Mouse (Mus musculus) intestine, embryonic 14.5 days (tissue): ENCODE data around the gene Rab2b. TPM values are rescaled to one million over a fixed set of nuclear protein-coding genes. Genes with fewer than 3 reads are reported as not detected.

Source experiments
- ATAC-seq: fragments of 200-750 bp; cut with Nextera tagmentation; replicated peaks from 2 replicates; pipeline ENCODE4 v1.8.0; 2017; ENCODE audit warnings: low read depth, moderate number of reproducible peaks, moderate TSS enrichment, moderate library complexity; ENCODE audit not compliant: low FRiP score, low TSS enrichment
- DNase-seq: peaks from one replicate; pipeline ENCODE4 v3.0.0-alpha.2; 2018; ENCODE audit warnings: low spot score
- H3K27ac ChIP-seq: fragments of 300-500 bp; sonication (generic); 2 replicates; pipeline ENCODE4 v1.5.1; 2014; ENCODE audit warnings: low read depth, mild to moderate bottlenecking, control low read depth
- H3K27me3 ChIP-seq: fragments of 300-500 bp; sonication (generic); replicated peaks from 2 replicates; pipeline ENCODE4 v1.6.1; 2014; ENCODE audit warnings: low read length, control low read depth; ENCODE audit not compliant: control insufficient read depth, insufficient read depth
- H3K36me3 ChIP-seq: fragments of 300-500 bp; sonication (generic); 2 replicates; pipeline ENCODE4 v1.6.1; 2014; ENCODE audit warnings: low read length, control low read depth; ENCODE audit not compliant: control insufficient read depth, insufficient read depth
- H3K4me1 ChIP-seq: fragments of 300-500 bp; sonication (generic); replicated peaks from 2 replicates; pipeline ENCODE4 v1.6.1; 2014; ENCODE audit warnings: low read length, control low read depth, mixed read lengths; ENCODE audit not compliant: control insufficient read depth, insufficient read depth
- H3K4me2 ChIP-seq: fragments of 300-500 bp; sonication (generic); 2 replicates; pipeline ENCODE4 v1.6.1; 2014; ENCODE audit warnings: low read length
- H3K4me3 ChIP-seq: fragments of 300-500 bp; sonication (generic); 2 replicates; pipeline ENCODE4 v1.5.1; 2014; ENCODE audit warnings: low read depth, low read length, control low read depth, mixed read lengths
- H3K9ac ChIP-seq: fragments of 300-500 bp; sonication (generic); 2 replicates; pipeline ENCODE4 v1.6.1; 2014; ENCODE audit warnings: mild to moderate bottlenecking, low read length
- H3K9me3 ChIP-seq: fragments of 300-500 bp; sonication (generic); 2 replicates; pipeline ENCODE4 v1.6.1; 2016; ENCODE audit warnings: low read length, control low read depth; ENCODE audit not compliant: control insufficient read depth
- WGBS: fragments of 180-500 bp; shearing (Covaris S2); extraction: QIAGEN DNeasy Blood & Tissue Kit; methylation state at CpG from one replicate; pipeline ENCODE4 v1.1.7; 2014; 5-methylcytosine and 5-hydroxymethylcytosine counted together
- polyA plus RNA-seq: library from polyadenylated mRNA; unstranded; fragments of >200 nt; fragmentation: Nextera tagmentation; extraction: Ambion mirVana; gene quantifications from 2 replicates; pipeline ENCODE4 v1.2.1, GENCODE M21; 2014

Gene Rab2b
- 21.0 and 22.1 TPM in 2 replicates for polyA plus RNA-seq

- H3K27me3 ChIP-seq: no peaks in the 10 kb centered on the region
- peaks cover 5% of the 10 kb centered on the region for H3K36me3 ChIP-seq
- H3K4me1 ChIP-seq: peaks cover 7% of the 10 kb centered on the region
- peak; percentile 99 for DNase-seq
- H3K9me3 ChIP-seq: no peaks in the 10 kb centered on the region
- H3K9ac ChIP-seq: peak within 1 kb of the TSS; percentile 85
- peak within 1 kb of the TSS; percentile 88 for H3K4me3 ChIP-seq
- peak within 1 kb of the TSS; percentile 71 for H3K4me2 ChIP-seq
- H3K27ac ChIP-seq: peak within 1 kb of the TSS; percentile 83
- WGBS: under 1% methylated on average over 66 of the region's 66 CpGs
- peak; percentile 99 for ATAC-seq
Observed at GRCm38 (mm10) chr14:52278932-52279746, at the start of gene Rab2b, which contains the start of gene Tox4. TSS of gene Rab2b (minus strand) at chr14:52279545. TSS of gene Tox4 (plus strand) at chr14:52279146.

GRCm38 (mm10) chr14:52327910-52328812 is 48.8 kb upstream of the Rab2b start, which contains the start of gene Sall2:
TSS of gene Sall2 (minus strand) at chr14:52328762.
- H3K27ac ChIP-seq: no peak within 1 kb of the TSS
- H3K27me3 ChIP-seq: peaks cover 47% of the 10 kb centered on the region
- under 1% methylated on average over 26 of the region's 26 CpGs for WGBS
- H3K9me3 ChIP-seq: no peaks in the 10 kb centered on the region
- ATAC-seq (no peak), DNase-seq (peak; percentile 66)
- H3K4me1 ChIP-seq: no peaks in the 10 kb centered on the region
- H3K36me3 ChIP-seq: no peaks in the 10 kb centered on the region
- peak within 1 kb of the TSS; percentile 60 for H3K4me2 ChIP-seq
- no peak within 1 kb of the TSS; the same call in 1 of the 2 replicates for H3K9ac ChIP-seq
- H3K4me3 ChIP-seq: peak within 1 kb of the TSS; percentile 31

- no peaks in the 10 kb centered on the region for H3K9me3 ChIP-seq
- peak overlapping the region; percentile 31 for H3K4me3 ChIP-seq
- H3K36me3 ChIP-seq: no peaks in the 10 kb centered on the region
- H3K27me3 ChIP-seq: peaks cover 47% of the 10 kb centered on the region
- H3K4me1 ChIP-seq: no peaks in the 10 kb centered on the region
- ATAC-seq (no peak), DNase-seq (no peak)
- no peak overlapping the region for H3K27ac ChIP-seq
- H3K9ac ChIP-seq: no peak overlapping the region; the same call in 1 of the 2 replicates
- peak overlapping the region; percentile 60 for H3K4me2 ChIP-seq
- 2% methylated on average over 14 of the region's 14 CpGs for WGBS
Observed at GRCm38 (mm10) chr14:52327375-52327901, 48.1 kb upstream of the Rab2b start.

- Histone ChIP-seq H3K27me3 (peaks cover 39% of the 10 kb centered on the region), H3K27ac (no peak overlapping the region), H3K4me1 (no peaks in the 10 kb centered on the region), H3K9me3 (no peaks in the 10 kb centered on the region), H3K9ac (no peak overlapping the region), H3K4me3 (no peak overlapping the region), H3K36me3 (no peaks in the 10 kb centered on the region), H3K4me2 (no peak overlapping the region)
- ATAC-seq: no peak
- 14% methylated on average over 4 of the region's 4 CpGs for WGBS
- no peak for DNase-seq
Observed at GRCm38 (mm10) chr14:52325890-52326289, 46.5 kb upstream of the Rab2b start.

GRCm38 (mm10) chr14:52319361-52319760 is 40.0 kb upstream of the Rab2b start:
- Histone ChIP-seq H3K9me3 (no peaks in the 10 kb centered on the region), H3K36me3 (peaks cover 2% of the 10 kb centered on the region), H3K9ac (no peak overlapping the region), H3K27ac (no peak overlapping the region), H3K4me3 (no peak overlapping the region), H3K4me1 (peaks cover 7% of the 10 kb centered on the region; the same call in 1 of the 2 replicates), H3K4me2 (no peak overlapping the region), H3K27me3 (0 out of 2 replicates have a peak, but pooled peaks cover 3% of the 10 kb centered on the region)
- ATAC-seq (no peak), DNase-seq (no peak)
- 60% methylated on average over 6 of the region's 6 CpGs for WGBS

- H3K36me3 ChIP-seq: peaks cover 30% of the 10 kb centered on the region
- H3K27me3 ChIP-seq: no peaks in the 10 kb centered on the region
- H3K9ac ChIP-seq: peak overlapping the region; percentile 86
- 11% methylated on average over 16 of the region's 16 CpGs for WGBS
- peak overlapping the region; percentile 80 for H3K4me3 ChIP-seq
- H3K27ac ChIP-seq: peak overlapping the region; percentile 89
- ATAC-seq (peak; percentile 75), DNase-seq (peak; percentile 79)
- H3K4me2 ChIP-seq: peak overlapping the region; percentile 72
- H3K9me3 ChIP-seq: no peaks in the 10 kb centered on the region
- peaks cover 10% of the 10 kb centered on the region; the same call in 1 of the 2 replicates for H3K4me1 ChIP-seq
Observed at GRCm38 (mm10) chr14:52316441-52317225, 37.3 kb upstream of the Rab2b start.

- peaks cover 13% of the 10 kb centered on the region; the same call in 1 of the 2 replicates for H3K4me1 ChIP-seq
- peak overlapping the region; percentile 80 for H3K4me3 ChIP-seq
- peak overlapping the region; percentile 72 for H3K4me2 ChIP-seq
- ATAC-seq (peak; percentile 84), DNase-seq (peak; percentile 90)
- under 1% methylated on average over 34 of the region's 41 CpGs for WGBS
- H3K9me3 ChIP-seq: no peaks in the 10 kb centered on the region
- H3K27me3 ChIP-seq: no peaks in the 10 kb centered on the region
- H3K36me3 ChIP-seq: peaks cover 31% of the 10 kb centered on the region
- H3K9ac ChIP-seq: peak overlapping the region; percentile 86
- peak overlapping the region; percentile 89 for H3K27ac ChIP-seq
Observed at GRCm38 (mm10) chr14:52315792-52316440, 36.6 kb upstream of the Rab2b start.
